ENCODE assay signal across 24 mouse cellular contexts in the genomic region with DNA sequence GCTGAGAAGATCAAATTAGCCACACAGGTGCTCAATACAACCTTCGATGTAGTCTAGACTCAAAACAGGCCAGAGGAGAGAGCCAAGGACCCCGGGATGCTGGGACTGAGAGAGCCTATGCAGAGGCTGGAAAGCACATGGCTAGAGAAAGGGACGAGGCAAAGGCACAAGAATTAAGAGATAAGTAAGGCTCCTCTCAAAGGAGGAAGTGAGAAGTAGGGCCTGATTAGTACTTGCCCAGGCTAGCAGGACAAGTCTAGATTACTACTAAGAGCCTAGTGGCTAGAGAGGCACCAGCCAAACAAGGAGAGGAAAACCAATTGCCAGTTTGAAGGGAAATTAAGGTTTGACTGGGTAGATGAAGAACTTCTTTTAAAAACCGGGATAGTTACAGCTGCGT.
DNase-seq lines count a peak whose midpoint lies in the region; TF ChIP-seq lines count a peak whose summit lies in the region.
"Had no signal": no experiment of that assay in that cellular context is flagged by ENCODE, and none has a peak within 500 bp of the region (broad histone marks: within the 10 kb centered on the region; RNA-seq: fewer than 3 reads in every experiment).

No protein-coding gene starts in this region.

- TF ChIP-seq CTCF in CH12.LX (conservative IDR thresholded peaks at IDR 0.05 in 1 of 2, IDR thresholded peaks at IDR 0.05 in 1 of 2; ENCODE audit: low read depth in 2 of 2, low read length in 2 of 2), result no peak
- TF ChIP-seq CTCF in bone marrow macrophage, adult 2 months (IDR thresholded peaks at IDR 0.05; ENCODE audit: low read depth, low read length), result no peak
- no peak for TF ChIP-seq CTCF in heart, adult 2 months (IDR thresholded peaks at IDR 0.05)
- no peak for TF ChIP-seq CTCF in kidney, adult 2 months (conservative IDR thresholded peaks at IDR 0.05; ENCODE audit: insufficient read depth, insufficient read length, low read depth, low read length)

- no peak overlapping the region for H3K4me2 ChIP-seq in CH12.LX (ENCODE audit: insufficient read depth, low read depth, poor library complexity, severe bottlenecking)
- H3K4me2 ChIP-seq: embryonic facial prominence, embryonic 12.5 days; forebrain, embryonic 13.5 days; forebrain, embryonic 15.5 days had no signal

- peak; percentile 80 for TF ChIP-seq EP300 in CH12.LX (IDR thresholded peaks at IDR 0.05; ENCODE audit: low read length)
- TF ChIP-seq EP300 in heart, adult 2 months (IDR thresholded peaks at IDR 0.05; ENCODE audit: insufficient read depth, low read depth, low read length), result no peak

- WGBS in macrophage (ENCODE audit: missing documents), result 80% methylated on average over 5 of the region's 5 CpGs
- WGBS in heart, adult 2 months, result 72% methylated on average over 5 of the region's 5 CpGs
- 85% methylated on average over 5 of the region's 5 CpGs for WGBS in kidney, adult 2 months

- TF ChIP-seq POLR2A in CH12.LX (IDR thresholded peaks at IDR 0.05; ENCODE audit: low read depth, low read length), result no peak
- TF ChIP-seq POLR2A in bone marrow macrophage, adult 2 months (IDR thresholded peaks at IDR 0.05; ENCODE audit: borderline replicate concordance, low read depth, low read length), result no peak
- TF ChIP-seq POLR2A in heart, adult 2 months (IDR thresholded peaks at IDR 0.05; ENCODE audit: insufficient read depth, low read depth, low read length), result no peak
- no peak for TF ChIP-seq POLR2A in kidney, adult 2 months (IDR thresholded peaks at IDR 0.05; ENCODE audit: low read depth, low read length)

- in situ Hi-C loops in CH12.LX (cut with MboI; ENCODE audit: low pct_ligation_motif_present, low pct_unique_long_range_greater_than_20kb, low sequenced_read_pairs), result no loop called here

- peak overlapping the region; percentile 46 for H3K27ac ChIP-seq in CH12.LX (ENCODE audit: insufficient read depth, low read depth)
- H3K27ac ChIP-seq in bone marrow macrophage, adult 2 months (ENCODE audit: insufficient read depth, low read depth, low read length), result peak overlapping the region; percentile 51
- peak overlapping the region; percentile 5 for H3K27ac ChIP-seq in macrophage
- H3K27ac ChIP-seq in heart, adult 2 months, result no peak overlapping the region
- no peak overlapping the region for H3K27ac ChIP-seq in kidney, adult 2 months (ENCODE audit: insufficient read depth, low read depth, low read length)
- H3K27ac ChIP-seq: embryonic facial prominence, embryonic 10.5 days; embryonic facial prominence, embryonic 12.5 days; forebrain, embryonic 13.5 days; forebrain, embryonic 15.5 days had no signal

- no peak overlapping the region for H3K9ac ChIP-seq in CH12.LX (ENCODE audit: insufficient read depth, low read depth)
- no peak overlapping the region for H3K9ac ChIP-seq in heart, adult 2 months (ENCODE audit: low read depth, low read length)
- H3K9ac ChIP-seq: embryonic facial prominence, embryonic 12.5 days; forebrain, embryonic 13.5 days; forebrain, embryonic 15.5 days; forebrain, postnatal 0 days had no signal

- no peaks in the 10 kb centered on the region for H3K36me3 ChIP-seq in CH12.LX (replicated peaks in 1 of 2; ENCODE audit: control insufficient read depth in 1 of 2, insufficient read depth in 1 of 2, low read length in 1 of 2)
- H3K36me3 ChIP-seq in macrophage (ENCODE audit: inconsistent target), result no peaks in the 10 kb centered on the region
- no peaks in the 10 kb centered on the region for H3K36me3 ChIP-seq in heart, adult 2 months (ENCODE audit: control insufficient read depth, insufficient read depth, low read length)
- no peaks in the 10 kb centered on the region for H3K36me3 ChIP-seq in kidney, adult 2 months (ENCODE audit: control insufficient read depth, insufficient read depth, low read length)
- H3K36me3 ChIP-seq: embryonic facial prominence, embryonic 10.5 days; embryonic facial prominence, embryonic 12.5 days; forebrain, embryonic 15.5 days had no signal

- intact Hi-C loops in heart, adult 2 months (cut with DNase I), result no loop called here

- no peaks in the 10 kb centered on the region for H3K9me3 ChIP-seq in CH12.LX (replicated peaks; ENCODE audit: low read length)
- H3K9me3 ChIP-seq: embryonic facial prominence, embryonic 10.5 days; embryonic facial prominence, embryonic 12.5 days; forebrain, embryonic 13.5 days; forebrain, embryonic 15.5 days had no signal

- DNase-seq in 416B (ENCODE audit: low read depth) (peak; percentile 13), CH12.LX (ENCODE audit: extremely low read depth) (peak; percentile 58)
- no peak for DNase-seq in heart, adult 8-10 months (ENCODE audit: low spot score)
- no peak for DNase-seq in thymus, postnatal 36 days
- DNase-seq in heart, adult 2 months, result no peak
- no peak for DNase-seq in kidney, adult 2 months
- DNase-seq: adrenal gland, adult 8-10 months; adrenal gland, postnatal 14 days; adrenal gland, postnatal 36 days; B cell, adult 2 months; cerebellum, adult 11 months; cerebellum, adult 18-20 months; cerebellum, adult 8-10 months; cerebellum, adult 9-11 months; cerebellum, postnatal 14 days; cerebellum, postnatal 36 days; forebrain, postnatal 0 days had no signal

- dilution Hi-C loops in CH12.LX (cut with MboI; ENCODE audit: extremely low pct_ligation_motif_present, extremely low pct_unique_long_range_greater_than_20kb, low sequenced_read_pairs), result no loop called here

- TF ChIP-seq RAD21 in CH12.LX (IDR thresholded peaks at IDR 0.05; ENCODE audit: low read depth, low read length), result no peak

- H3K79me2 ChIP-seq in CH12.LX (replicated peaks; ENCODE audit: control insufficient read depth, extremely low read depth, insufficient read depth, poor library complexity, severe bottlenecking), result no peaks in the 10 kb centered on the region
- no peaks in the 10 kb centered on the region for H3K79me2 ChIP-seq in macrophage (ENCODE audit: inconsistent target)
- H3K79me2 ChIP-seq in heart, adult 2 months (replicated peaks; ENCODE audit: control insufficient read depth, insufficient read depth, low read length), result no peaks in the 10 kb centered on the region

- H3K27me3 ChIP-seq in CH12.LX (replicated peaks), result no peaks in the 10 kb centered on the region
- no peaks in the 10 kb centered on the region for H3K27me3 ChIP-seq in heart, adult 2 months (ENCODE audit: control insufficient read depth, insufficient read depth, low read length)
- no peaks in the 10 kb centered on the region for H3K27me3 ChIP-seq in kidney, adult 2 months (replicated peaks; ENCODE audit: control insufficient read depth, insufficient read depth, low read length)
- H3K27me3 ChIP-seq: embryonic facial prominence, embryonic 12.5 days; forebrain, embryonic 13.5 days; forebrain, embryonic 15.5 days; Patski had no signal

- H3K4me1 ChIP-seq in CH12.LX (ENCODE audit: control insufficient read depth in 1 of 2, insufficient read depth in 2 of 2), result peaks cover 12 to 18% of the 10 kb centered on the region in 2 experiments; a peak in 3 of 4 replicates
- H3K4me1 ChIP-seq in bone marrow macrophage, adult 2 months (ENCODE audit: control insufficient read depth, insufficient read depth, low read length), result peaks cover 11% of the 10 kb centered on the region
- no peaks in the 10 kb centered on the region for H3K4me1 ChIP-seq in heart, adult 2 months (ENCODE audit: control insufficient read depth, insufficient read depth, low read length)
- no peaks in the 10 kb centered on the region for H3K4me1 ChIP-seq in kidney, adult 2 months (ENCODE audit: control insufficient read depth, insufficient read depth, low read length)
- H3K4me1 ChIP-seq: embryonic facial prominence, embryonic 12.5 days; forebrain, embryonic 13.5 days; forebrain, embryonic 15.5 days had no signal

- H3K4me3 ChIP-seq in CH12.LX (replicated peaks in 1 of 3; ENCODE audit: low read depth in 2 of 3, low read length in 2 of 3, poor library complexity in 1 of 3) (no peak overlapping the region), macrophage (ENCODE audit: inconsistent target) (no peak overlapping the region)
- no peak overlapping the region for H3K4me3 ChIP-seq in bone marrow macrophage, adult 2 months (ENCODE audit: insufficient read depth, low read length)
- no peak overlapping the region for H3K4me3 ChIP-seq in heart, adult 2 months
- no peak overlapping the region for H3K4me3 ChIP-seq in kidney, adult 2 months (ENCODE audit: insufficient read depth, low read depth, low read length)
- H3K4me3 ChIP-seq: embryonic facial prominence, embryonic 10.5 days; embryonic facial prominence, embryonic 12.5 days; forebrain, embryonic 13.5 days; forebrain, embryonic 15.5 days had no signal

TF ChIP-seq in CH12.LX, 34 proteins besides CTCF, POLR2A, EP300 and RAD21 (continues in another document):
- TF ChIP-seq ZKSCAN1 (IDR thresholded peaks at IDR 0.05; ENCODE audit: borderline replicate concordance, low read depth, low read length) (no peak), ZC3H11A (IDR thresholded peaks at IDR 0.05; ENCODE audit: low read depth, low read length) (no peak), ZNF384 (IDR thresholded peaks at IDR 0.05; ENCODE audit: low read depth, low read length) (no peak), POLR2AphosphoS2 (IDR thresholded peaks at IDR 0.05; ENCODE audit: low read depth, low read length) (no peak), ETS1 (conservative IDR thresholded peaks at IDR 0.05; ENCODE audit: low read depth, low read length) (no peak), BHLHE40 (IDR thresholded peaks at IDR 0.05; ENCODE audit: low read depth, low read length) (no peak), TCF12 (IDR thresholded peaks at IDR 0.05; ENCODE audit: low read depth, low read length) (peak; percentile 36; the same call in 1 of the 2 replicates), IRF4 (IDR thresholded peaks at IDR 0.05; ENCODE audit: low read depth, low read length) (peak; percentile 93), JUND (conservative IDR thresholded peaks at IDR 0.05; ENCODE audit: low read depth, low read length) (no peak), KAT2A (IDR thresholded peaks at IDR 0.05; ENCODE audit: insufficient replicate concordance, low read length) (no peak), RCOR1 (conservative IDR thresholded peaks at IDR 0.05; ENCODE audit: low read depth, low read length) (no peak), PAX5 (IDR thresholded peaks at IDR 0.05; ENCODE audit: low read length) (no peak), MXI1 (IDR thresholded peaks at IDR 0.05; ENCODE audit: low read depth, low read length) (peak; percentile 30; the same call in 1 of the 2 replicates), MYC (IDR thresholded peaks at IDR 0.05; ENCODE audit: low read depth, low read length) (peak; percentile 91), UBTF (IDR thresholded peaks at IDR 0.05; ENCODE audit: low read depth, low read length) (no peak), NRF1 (IDR thresholded peaks at IDR 0.05; ENCODE audit: low read depth, low read length) (no peak), MAZ (IDR thresholded peaks at IDR 0.05; ENCODE audit: low read depth, low read length) (no peak), GABPA (IDR thresholded peaks at IDR 0.05; ENCODE audit: insufficient replicate concordance, low read depth, low read length) (no peak), JUN (IDR thresholded peaks at IDR 0.05; ENCODE audit: insufficient read depth, low read depth, low read length) (no peak), CHD1 (IDR thresholded peaks at IDR 0.05; ENCODE audit: low read depth, low read length) (peak; percentile 96; the same call in 1 of the 2 replicates), MAX (IDR thresholded peaks at IDR 0.05; ENCODE audit: low read length) (peak; percentile 93)

Comparison
In these comparisons a context has a peak if more than half of its experiments do, and no peak if none do; other contexts are left out.
1. DNase-seq: peak in 416B (single experiment) and CH12.LX (single experiment); none in heart, adult 8-10 months (single experiment), thymus, postnatal 36 days (0 of 2), heart, adult 2 months (0 of 2) and kidney, adult 2 months (single experiment).
2. H3K27ac ChIP-seq: peak in CH12.LX (single experiment), bone marrow macrophage, adult 2 months (single experiment) and macrophage (single experiment); none in heart, adult 2 months (single experiment) and kidney, adult 2 months (single experiment).